Mouse (Mus musculus): ENCODE results near the gene Col13a1. TPM values are rescaled to one million over a fixed set of nuclear protein-coding genes. Genes with fewer than 3 reads are reported as not detected.
A peak's percentile ranks its signal among the peaks of the same experiment; 100 is the strongest.

Col13a1 gene
- polyA plus RNA-seq, 1 experiment = 0.43 TPM

- Histone ChIP-seq H3K4me3 (ENCODE audit: control insufficient read depth, low read depth, low read length) (no peak overlapping the region), H3K27me3 (ENCODE audit: control insufficient read depth, insufficient read depth, low read length) (peaks cover 4% of the 10 kb centered on the region; the same call in 1 of the 2 replicates), H3K36me3 (ENCODE audit: control insufficient read depth, insufficient read depth, low read length) (no peaks in the 10 kb centered on the region), H3K27ac (ENCODE audit: control insufficient read depth, insufficient read depth, low read depth, low read length) (no peak overlapping the region), H3K4me1 (ENCODE audit: control insufficient read depth, insufficient read depth, low read length) (no peaks in the 10 kb centered on the region; the same call in none of the 2 replicates)
- TF ChIP-seq POLR2A (IDR thresholded peaks at IDR 0.05; ENCODE audit: control insufficient read depth, low read depth, low read length) = no peak
- peak; percentile 73 for TF ChIP-seq CTCF (IDR thresholded peaks at IDR 0.05; ENCODE audit: control insufficient read depth, insufficient read depth, insufficient replicate concordance, low read depth, low read length)
Measured at GRCm38 (mm10) chr10:61980424-61980823, 1.5 kb upstream of the Col13a1 start.

- H3K4me3 ChIP-seq (ENCODE audit: control insufficient read depth, low read depth, low read length) = peak overlapping the region; percentile 40
- H3K27ac ChIP-seq (ENCODE audit: control insufficient read depth, insufficient read depth, low read depth, low read length) = no peak overlapping the region
- no peaks in the 10 kb centered on the region; the same call in none of the 2 replicates for H3K4me1 ChIP-seq (ENCODE audit: control insufficient read depth, insufficient read depth, low read length)
- peaks cover 4% of the 10 kb centered on the region; the same call in 1 of the 2 replicates for H3K27me3 ChIP-seq (ENCODE audit: control insufficient read depth, insufficient read depth, low read length)
- no peaks in the 10 kb centered on the region for H3K36me3 ChIP-seq (ENCODE audit: control insufficient read depth, insufficient read depth, low read length)
- TF ChIP-seq POLR2A (IDR thresholded peaks at IDR 0.05; ENCODE audit: control insufficient read depth, low read depth, low read length) (no peak), CTCF (IDR thresholded peaks at IDR 0.05; ENCODE audit: control insufficient read depth, insufficient read depth, insufficient replicate concordance, low read depth, low read length) (no peak)
Measured at GRCm38 (mm10) chr10:61978112-61978865, 619 bp downstream of the Col13a1 start.

- Histone ChIP-seq H3K27me3 (ENCODE audit: control insufficient read depth, insufficient read depth, low read length) (peaks cover 4% of the 10 kb centered on the region; the same call in 1 of the 2 replicates), H3K4me3 (ENCODE audit: control insufficient read depth, low read depth, low read length) (0 out of 2 replicates have a peak overlapping the region, but pooled peaks have one; percentile 7), H3K27ac (ENCODE audit: control insufficient read depth, insufficient read depth, low read depth, low read length) (no peak overlapping the region), H3K4me1 (ENCODE audit: control insufficient read depth, insufficient read depth, low read length) (no peaks in the 10 kb centered on the region; the same call in none of the 2 replicates), H3K36me3 (ENCODE audit: control insufficient read depth, insufficient read depth, low read length) (no peaks in the 10 kb centered on the region)
- TF ChIP-seq POLR2A (IDR thresholded peaks at IDR 0.05; ENCODE audit: control insufficient read depth, low read depth, low read length) (no peak), CTCF (IDR thresholded peaks at IDR 0.05; ENCODE audit: control insufficient read depth, insufficient read depth, insufficient replicate concordance, low read depth, low read length) (no peak)
Measured at GRCm38 (mm10) chr10:61977392-61978096, 1.4 kb downstream of the Col13a1 start.

GRCm38 (mm10) chr10:61976987-61977386, 1.9 kb downstream of the Col13a1 start:
- Histone ChIP-seq H3K4me1 (ENCODE audit: control insufficient read depth, insufficient read depth, low read length) (no peaks in the 10 kb centered on the region; the same call in none of the 2 replicates), H3K27ac (ENCODE audit: control insufficient read depth, insufficient read depth, low read depth, low read length) (no peak overlapping the region), H3K27me3 (ENCODE audit: control insufficient read depth, insufficient read depth, low read length) (peaks cover 4% of the 10 kb centered on the region; the same call in 1 of the 2 replicates), H3K36me3 (ENCODE audit: control insufficient read depth, insufficient read depth, low read length) (no peaks in the 10 kb centered on the region), H3K4me3 (ENCODE audit: control insufficient read depth, low read depth, low read length) (no peak overlapping the region)
- TF ChIP-seq POLR2A (IDR thresholded peaks at IDR 0.05; ENCODE audit: control insufficient read depth, low read depth, low read length) = no peak
- no peak for TF ChIP-seq CTCF (IDR thresholded peaks at IDR 0.05; ENCODE audit: control insufficient read depth, insufficient read depth, insufficient replicate concordance, low read depth, low read length)

GRCm38 (mm10) chr10:61974581-61974980, 4.3 kb downstream of the Col13a1 start:
- Histone ChIP-seq H3K4me3 (ENCODE audit: control insufficient read depth, low read depth, low read length) (no peak overlapping the region), H3K36me3 (ENCODE audit: control insufficient read depth, insufficient read depth, low read length) (no peaks in the 10 kb centered on the region), H3K4me1 (ENCODE audit: control insufficient read depth, insufficient read depth, low read length) (no peaks in the 10 kb centered on the region; the same call in none of the 2 replicates), H3K27me3 (ENCODE audit: control insufficient read depth, insufficient read depth, low read length) (peaks cover 4% of the 10 kb centered on the region; the same call in 1 of the 2 replicates), H3K27ac (ENCODE audit: control insufficient read depth, insufficient read depth, low read depth, low read length) (no peak overlapping the region)
- no peak for TF ChIP-seq POLR2A (IDR thresholded peaks at IDR 0.05; ENCODE audit: control insufficient read depth, low read depth, low read length)
- no peak for TF ChIP-seq CTCF (IDR thresholded peaks at IDR 0.05; ENCODE audit: control insufficient read depth, insufficient read depth, insufficient replicate concordance, low read depth, low read length)

GRCm38 (mm10) chr10:61972041-61972440, 6.9 kb downstream of the Col13a1 start:
- TF ChIP-seq CTCF (IDR thresholded peaks at IDR 0.05; ENCODE audit: control insufficient read depth, insufficient read depth, insufficient replicate concordance, low read depth, low read length) = no peak
- TF ChIP-seq POLR2A (IDR thresholded peaks at IDR 0.05; ENCODE audit: control insufficient read depth, low read depth, low read length) = no peak

GRCm38 (mm10) chr10:61968003-61968553, 10.8 kb downstream of the Col13a1 start:
- TF ChIP-seq POLR2A (IDR thresholded peaks at IDR 0.05; ENCODE audit: control insufficient read depth, low read depth, low read length) (no peak), CTCF (IDR thresholded peaks at IDR 0.05; ENCODE audit: control insufficient read depth, insufficient read depth, insufficient replicate concordance, low read depth, low read length) (no peak)
- no peaks in the 10 kb centered on the region for H3K36me3 ChIP-seq (ENCODE audit: control insufficient read depth, insufficient read depth, low read length)
- H3K27ac ChIP-seq (ENCODE audit: control insufficient read depth, insufficient read depth, low read depth, low read length) = no peak overlapping the region
- no peak overlapping the region for H3K4me3 ChIP-seq (ENCODE audit: control insufficient read depth, low read depth, low read length)
- H3K27me3 ChIP-seq (ENCODE audit: control insufficient read depth, insufficient read depth, low read length) = no peaks in the 10 kb centered on the region
- H3K4me1 ChIP-seq (ENCODE audit: control insufficient read depth, insufficient read depth, low read length) = no peaks in the 10 kb centered on the region

More at GRCm38 (mm10) chr10:61972041-61972440, 6.9 kb downstream of the Col13a1 start:
- Histone ChIP-seq H3K27me3 (ENCODE audit: control insufficient read depth, insufficient read depth, low read length) (no peaks in the 10 kb centered on the region), H3K36me3 (ENCODE audit: control insufficient read depth, insufficient read depth, low read length) (no peaks in the 10 kb centered on the region), H3K27ac (ENCODE audit: control insufficient read depth, insufficient read depth, low read depth, low read length) (no peak overlapping the region), H3K4me1 (ENCODE audit: control insufficient read depth, insufficient read depth, low read length) (no peaks in the 10 kb centered on the region; the same call in 1 of the 2 replicates), H3K4me3 (ENCODE audit: control insufficient read depth, low read depth, low read length) (no peak overlapping the region)
